Mouse (Mus musculus): ENCODE measurements around the gene Mrpl1. TPM values are rescaled to one million over a fixed set of nuclear protein-coding genes. Genes with fewer than 3 reads are reported as not detected.

The Mrpl1 gene
- total RNA-seq, 2 experiments from 2014 or later: 21.0 to 21.9 TPM

DNA sequence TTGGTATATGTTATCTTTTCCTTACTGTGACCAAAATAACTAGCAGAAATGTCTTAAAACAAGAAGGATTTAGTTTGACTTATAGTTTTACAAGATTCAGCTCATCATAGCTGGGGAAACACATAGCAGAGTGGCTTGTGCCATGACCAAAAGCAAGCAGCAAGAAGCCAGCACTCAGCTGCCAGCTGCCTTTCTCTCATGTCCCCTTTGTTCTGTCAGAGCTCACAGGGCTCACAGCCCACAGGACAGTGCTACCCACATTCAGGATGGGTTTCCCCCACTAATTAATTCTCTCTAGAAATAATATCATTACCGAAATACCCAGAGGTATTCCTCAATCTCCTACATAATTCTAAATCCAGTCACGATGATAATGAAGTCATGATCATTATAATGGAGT, 1.8 kb upstream of the Mrpl1 start:
- no peak for DNase-seq

DNA sequence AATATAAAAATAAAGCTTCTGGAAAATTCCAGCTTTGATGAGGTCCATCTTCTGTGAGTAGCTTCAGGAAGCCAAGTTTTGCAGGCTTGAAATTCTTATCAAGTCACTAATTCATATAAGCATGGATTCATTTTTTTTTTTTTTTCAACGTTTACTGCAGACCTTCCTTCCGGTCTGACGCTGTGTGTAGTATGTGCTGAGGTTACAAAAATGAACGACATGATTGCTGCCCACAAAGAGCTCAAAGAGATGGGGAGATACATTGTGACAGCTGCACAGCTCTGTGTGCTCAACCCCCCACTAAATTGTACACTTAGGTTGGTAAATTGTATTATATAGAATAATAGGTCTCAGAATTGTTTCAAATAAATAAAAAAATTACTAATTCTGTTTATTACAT, 750 bp upstream of the Mrpl1 start:
- DNase-seq: no peak

DNA sequence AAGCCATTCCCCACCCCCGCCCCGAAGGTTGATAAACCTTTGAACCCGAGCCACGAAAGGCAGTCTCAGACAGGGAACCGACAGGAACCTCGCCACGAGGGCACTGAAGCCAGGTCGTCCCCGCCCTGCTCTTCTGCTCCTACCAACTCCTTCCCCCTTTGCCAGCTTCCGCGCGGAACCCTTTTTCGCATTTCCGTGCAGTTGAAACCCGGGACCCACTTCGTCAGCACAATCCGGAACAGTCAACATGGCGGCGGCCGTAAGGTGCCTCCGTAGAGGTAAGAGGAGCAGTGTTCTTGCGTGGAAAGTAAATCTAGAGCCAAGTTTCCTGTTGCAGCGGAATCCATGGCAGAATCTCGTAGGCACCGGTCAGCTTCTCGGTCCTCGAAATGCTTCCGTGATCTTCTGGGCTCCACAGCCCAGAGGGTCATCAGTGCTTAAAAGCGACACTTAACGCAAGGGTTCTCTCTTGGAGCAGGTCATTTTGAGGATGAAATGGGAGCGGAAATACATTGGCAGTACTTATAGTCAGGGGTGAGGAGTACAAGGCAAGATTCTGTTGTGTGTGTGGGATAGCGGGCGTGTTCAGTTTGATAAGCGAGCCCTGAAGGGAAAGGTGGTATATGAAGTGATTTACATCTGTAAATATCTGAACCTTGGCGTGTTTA, 757 bp downstream of the Mrpl1 start:
- peak; percentile 87 for DNase-seq

DNA sequence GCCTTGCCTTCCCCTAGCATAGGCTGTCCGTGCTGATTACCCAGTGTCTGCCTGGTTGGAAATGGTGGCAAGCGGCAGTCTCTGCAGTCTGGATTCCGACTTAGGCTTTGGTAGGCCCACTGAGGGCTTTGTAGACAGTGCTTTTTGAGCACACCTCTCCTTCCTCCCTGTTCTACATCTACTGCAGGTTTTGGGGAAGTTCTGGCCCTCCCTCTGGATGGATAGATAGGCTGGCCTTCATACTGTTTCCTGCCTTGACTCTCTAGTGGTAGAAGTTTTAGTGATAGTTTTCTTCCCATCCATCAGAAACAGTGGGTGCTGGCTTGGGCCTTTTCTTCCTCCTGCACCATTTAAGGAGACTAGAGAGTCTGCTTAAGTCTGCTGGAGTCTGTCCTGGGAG, 9.4 kb downstream of the Mrpl1 start:
- DNase-seq: no peak

DNA sequence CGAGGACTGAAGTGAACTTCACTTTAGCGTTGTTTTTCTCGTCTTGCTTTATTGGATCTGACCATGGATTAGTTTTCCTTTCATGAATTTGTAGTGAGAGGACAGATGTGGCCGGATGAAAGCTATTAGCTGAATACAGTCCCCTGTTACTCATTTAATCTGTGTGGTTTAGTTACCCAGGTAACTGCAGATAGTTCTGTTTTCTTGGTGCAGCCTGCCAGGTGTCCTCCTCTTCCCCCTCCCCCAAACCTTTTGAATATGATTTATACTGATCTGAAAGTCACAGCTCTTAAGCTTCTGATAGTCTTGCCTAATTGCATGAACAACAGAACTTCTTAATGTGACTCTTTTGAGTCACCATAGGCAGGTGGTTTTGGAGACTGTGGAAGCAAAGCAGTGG, 10.2 kb downstream of the Mrpl1 start:
- no peak for DNase-seq

DNA sequence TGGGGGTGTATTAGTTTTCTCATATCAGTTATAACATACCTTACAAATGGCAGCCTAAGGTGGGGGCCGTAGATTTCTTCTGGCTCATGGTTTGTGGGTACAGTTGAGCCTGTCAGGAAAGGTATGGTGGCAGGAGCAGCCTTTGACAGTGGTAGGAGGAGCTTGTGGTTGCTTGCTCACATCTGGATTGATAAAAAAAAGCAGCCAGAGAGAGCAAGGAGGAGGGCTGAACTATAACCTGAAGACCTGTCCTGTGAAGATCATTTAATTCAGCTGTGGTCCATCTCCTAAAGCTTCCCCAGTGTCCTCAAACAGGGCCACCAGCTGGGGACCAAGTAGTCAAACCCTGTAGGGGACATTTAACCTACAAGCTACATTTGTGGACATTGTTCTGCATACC, 12.0 kb downstream of the Mrpl1 start:
- no peak for DNase-seq

DNA sequence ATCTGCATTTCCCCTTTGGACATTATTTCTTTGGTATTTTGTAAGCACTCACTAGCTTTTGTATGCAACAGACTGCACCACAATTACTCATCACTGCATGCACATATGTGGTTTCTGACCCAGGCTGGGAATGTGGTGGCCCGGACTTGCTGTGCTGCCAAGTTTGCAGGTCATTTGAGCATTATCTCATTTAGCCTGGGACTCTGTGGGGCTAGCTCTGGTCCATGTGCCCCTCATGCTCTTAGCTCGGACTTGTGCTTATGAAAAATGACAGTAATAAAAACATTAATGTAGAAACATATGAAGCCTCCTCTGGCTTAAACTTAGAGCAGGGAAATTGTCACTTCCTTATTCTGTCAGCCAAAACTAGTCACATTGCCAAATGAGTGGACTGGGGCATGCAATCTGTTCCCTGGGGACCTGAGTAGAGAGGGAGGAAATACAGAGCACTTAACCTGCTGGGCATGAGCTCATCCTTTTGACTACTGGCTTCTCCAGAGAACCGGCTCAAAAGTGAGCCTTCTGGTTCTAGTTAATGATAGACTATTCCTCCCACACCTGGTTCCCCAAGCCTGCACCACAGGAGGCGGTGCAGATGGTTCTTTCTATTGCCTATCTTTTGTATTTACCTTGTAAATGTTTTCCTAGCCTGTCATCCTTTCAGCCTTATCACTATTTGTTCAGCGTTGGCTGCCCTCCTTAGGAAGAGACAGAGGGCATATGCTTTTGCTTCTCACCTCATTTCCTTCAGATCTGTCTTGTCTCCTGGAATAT, 12.7 kb downstream of the Mrpl1 start:
- no peak for DNase-seq

DNA sequence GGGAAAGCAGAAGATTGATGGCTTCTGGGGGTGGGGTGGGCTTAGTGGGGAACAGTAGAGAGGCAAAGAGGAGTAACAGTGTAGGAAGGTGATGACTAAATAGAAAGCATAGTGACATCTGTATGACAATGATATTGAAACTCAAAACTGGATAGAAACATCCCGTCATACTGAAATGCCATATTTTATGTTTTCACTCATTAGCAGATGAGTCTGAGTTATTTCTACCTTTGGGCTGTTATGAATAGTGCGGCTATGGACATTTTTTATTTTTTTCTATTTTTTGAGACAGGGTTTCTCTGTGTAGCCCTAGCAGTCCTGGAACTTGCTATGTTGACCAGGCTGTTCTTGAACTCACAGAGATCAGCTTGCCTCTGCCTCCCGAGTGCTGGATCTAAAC, 13.7 kb downstream of the Mrpl1 start:
- DNase-seq: no peak

DNA sequence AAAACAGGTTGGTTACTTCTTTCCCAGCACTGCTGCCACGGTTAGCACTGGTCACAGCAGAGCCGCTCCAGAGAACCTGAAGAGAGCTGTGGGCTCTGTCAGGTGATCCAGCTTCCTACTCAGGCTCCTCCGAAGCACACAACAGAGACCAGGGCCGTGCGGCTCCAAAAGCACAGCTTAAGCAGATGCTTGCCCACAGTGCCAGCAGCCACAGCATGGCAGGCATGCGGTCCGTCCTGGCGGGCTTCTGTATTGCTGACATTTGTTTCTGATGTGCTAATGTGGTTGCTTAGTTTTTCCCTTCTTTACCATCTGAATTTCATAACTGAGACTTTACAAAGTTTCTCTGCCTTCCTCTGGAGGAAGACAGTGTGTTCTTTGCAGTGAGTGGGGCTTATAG, 17.2 kb downstream of the Mrpl1 start:
- DNase-seq: no peak

DNA sequence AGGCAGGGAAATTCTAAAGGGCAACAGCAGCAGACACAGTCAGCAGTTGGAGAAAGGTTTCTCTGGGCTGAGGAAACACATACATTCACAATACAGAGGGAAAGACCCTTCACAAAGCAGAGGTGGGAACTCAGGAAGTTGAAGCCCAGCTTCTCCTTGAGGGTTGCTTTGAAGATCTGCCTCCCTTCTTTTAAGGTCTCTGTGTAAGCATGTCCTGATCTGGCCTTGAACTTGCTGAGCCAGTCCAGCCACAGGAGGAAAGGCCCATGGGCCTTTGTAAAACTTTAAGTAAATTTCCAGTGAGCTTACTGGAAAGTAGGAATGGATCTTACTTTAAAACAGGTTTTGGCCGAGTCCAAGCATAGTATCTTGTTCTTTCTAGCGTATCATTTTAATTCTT, 19.7 kb downstream of the Mrpl1 start:
- DNase-seq: no peak

DNA sequence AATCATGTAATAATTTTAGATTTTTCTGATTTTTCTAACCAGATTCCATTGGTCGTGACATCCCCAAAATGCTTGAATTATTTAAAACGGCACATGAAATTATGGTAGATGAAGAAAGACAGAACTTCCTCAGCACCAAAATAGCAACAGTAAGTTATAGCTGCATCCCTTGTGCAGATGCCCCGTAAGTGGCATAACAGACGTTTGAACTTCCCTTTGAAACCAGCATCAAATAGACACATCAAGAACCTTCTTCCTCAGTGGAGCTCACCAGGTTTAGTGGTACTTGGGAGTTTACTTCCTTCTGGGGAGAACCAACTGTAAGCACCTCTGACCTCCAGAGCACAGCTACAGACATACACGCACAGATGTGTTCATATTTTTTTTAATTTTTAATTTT, 29.5 kb downstream of the Mrpl1 start:
- no peak for DNase-seq

DNA sequence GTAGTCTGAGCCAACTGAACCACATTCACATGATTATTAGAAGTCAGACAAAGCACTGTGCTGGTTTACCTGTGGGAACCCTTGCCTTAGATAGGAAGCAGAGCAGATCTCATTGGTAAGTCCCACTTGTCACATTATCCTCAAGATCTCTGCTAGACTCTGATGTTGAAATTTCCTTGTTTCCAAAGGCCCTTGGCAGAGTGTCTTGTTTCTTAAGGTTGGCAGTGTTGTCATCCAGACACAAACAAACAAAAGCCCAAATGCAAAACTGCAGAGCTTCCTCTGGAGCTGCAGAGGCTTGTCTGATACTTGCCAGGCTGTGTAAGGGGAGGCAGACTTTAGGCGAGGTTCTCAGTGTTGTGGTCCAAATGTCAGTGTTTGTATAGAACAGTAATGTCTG, 31.6 kb downstream of the Mrpl1 start:
- no peak for DNase-seq

DNA sequence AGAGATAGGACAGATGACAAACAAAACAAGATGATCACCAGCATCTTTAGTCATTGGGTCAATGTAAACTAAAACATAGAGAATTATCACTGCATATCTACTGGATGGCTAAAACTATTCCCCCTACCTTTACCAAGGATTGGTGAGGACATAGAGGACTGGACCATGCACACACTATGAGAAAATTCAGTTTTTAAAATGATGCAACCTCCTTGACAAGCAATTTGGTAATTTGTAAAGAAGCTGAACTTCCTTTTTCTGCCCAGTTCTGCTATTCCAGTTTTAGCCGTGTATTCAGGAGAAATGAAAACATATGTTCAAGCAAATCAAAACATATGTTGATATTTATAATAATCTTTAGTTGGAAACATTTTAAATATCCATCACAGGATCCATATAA, 35.2 kb downstream of the Mrpl1 start:
- no peak for DNase-seq

DNA sequence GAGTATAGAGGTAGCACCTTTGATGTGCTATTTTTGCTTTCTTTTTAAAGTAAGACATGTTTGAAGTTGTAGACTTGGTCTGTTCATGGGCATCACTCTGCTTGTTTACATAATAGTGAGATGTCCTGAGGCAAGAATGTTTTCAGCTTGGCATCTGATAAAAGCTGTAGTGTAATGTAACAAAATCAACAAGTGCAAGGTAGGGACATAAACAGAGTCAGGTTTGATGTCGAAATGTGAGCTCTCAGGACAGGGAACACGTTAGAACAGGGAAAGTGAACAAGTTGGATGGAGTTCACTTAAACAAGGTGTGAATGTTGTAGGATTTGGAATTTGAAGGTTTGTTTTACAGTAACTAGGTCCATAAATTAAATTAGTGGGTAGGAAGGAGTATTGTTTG, 44.7 kb downstream of the Mrpl1 start:
- no peak for DNase-seq

DNA sequence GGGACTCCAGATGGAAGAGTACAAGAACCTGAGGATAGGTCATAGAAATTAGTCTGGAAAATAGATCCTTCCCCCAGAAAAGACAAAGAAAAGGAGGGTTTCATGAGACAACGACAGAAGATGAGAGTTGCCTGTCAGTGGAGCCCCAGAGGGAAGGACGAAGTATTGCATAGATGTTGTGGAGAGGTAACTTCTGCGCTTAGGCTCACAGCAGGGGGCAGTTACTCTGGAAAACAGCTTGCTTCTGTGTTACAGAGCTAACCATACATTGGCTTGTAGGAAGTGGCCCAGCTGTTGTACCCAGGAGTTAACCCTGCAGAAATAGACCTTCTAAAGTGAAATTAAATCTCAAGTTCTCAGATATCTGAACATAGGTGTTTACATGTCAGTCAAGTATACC, 45.9 kb downstream of the Mrpl1 start:
- DNase-seq: no peak

DNA sequence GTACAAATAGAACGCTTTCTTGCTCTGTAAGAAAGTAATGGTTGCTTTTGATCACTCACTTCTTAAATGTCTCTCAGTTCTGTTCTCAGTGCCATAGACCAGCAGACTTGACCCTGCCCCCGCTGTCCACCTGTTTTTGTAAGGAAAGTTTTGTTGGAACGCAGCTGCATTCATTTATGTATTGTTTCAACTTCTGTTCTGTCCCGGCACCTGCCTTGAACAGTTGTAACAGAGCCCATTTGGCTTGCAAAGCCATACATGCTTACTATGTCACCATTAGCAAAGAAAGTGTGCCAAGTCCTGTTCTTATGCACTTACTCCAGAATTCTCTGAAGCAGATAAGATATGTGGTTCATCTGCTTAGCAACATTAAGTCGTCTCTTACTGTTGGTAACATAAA, 48.9 kb downstream of the Mrpl1 start:
- DNase-seq: no peak

DNA sequence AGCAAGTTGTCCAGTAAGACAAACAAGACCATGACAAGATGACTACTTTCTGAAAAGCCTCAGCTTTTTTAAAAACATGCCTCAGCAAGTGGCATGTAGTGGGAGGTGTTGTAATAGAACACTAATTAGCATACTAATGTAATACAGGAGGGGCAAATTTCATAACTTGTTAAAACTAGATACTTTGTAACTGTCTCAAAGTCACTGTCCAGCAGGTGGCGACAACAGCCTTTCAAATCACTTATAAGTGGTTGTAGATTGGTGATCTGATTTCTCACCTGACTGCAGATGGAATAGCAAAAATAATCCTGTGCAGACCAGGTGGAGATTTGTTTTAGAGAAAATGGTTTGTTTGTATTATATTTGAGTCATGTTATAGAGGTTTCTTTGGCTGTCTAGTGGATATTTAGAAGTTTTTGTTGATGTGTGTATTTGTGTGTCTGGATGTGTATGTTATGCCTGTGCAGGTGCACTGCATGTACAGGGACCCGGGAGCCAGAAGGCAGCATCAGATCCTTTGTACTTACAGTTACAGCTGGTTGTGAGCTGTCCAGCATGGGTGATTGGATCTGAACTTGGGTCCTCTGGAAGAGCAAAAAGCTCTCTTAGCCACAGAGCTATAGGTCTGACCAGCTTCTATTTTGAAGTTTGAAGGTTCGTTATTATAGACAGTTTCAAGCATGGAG, 57.9 kb downstream of the Mrpl1 start:
- peak; percentile 71 for DNase-seq

DNA sequence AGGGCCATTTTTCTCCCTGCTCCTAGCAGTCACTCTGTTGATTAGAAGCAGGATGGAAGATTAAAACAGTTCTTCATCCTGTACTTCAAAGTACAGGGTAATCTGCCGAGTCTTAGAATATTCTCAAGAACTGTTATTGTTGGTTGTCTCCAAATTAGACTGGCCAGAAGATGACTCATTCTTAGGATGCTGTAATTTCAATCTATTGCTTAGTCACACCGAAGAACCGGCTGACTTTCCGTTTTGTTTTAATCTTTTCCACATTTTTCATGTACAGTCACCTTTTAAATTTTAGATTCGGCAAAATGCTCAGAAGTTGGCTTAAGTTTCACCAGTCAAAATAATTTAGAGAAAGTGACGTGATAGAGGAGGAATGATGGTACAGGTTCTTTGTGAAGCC, 61.8 kb downstream of the Mrpl1 start:
- no peak for DNase-seq

DNA sequence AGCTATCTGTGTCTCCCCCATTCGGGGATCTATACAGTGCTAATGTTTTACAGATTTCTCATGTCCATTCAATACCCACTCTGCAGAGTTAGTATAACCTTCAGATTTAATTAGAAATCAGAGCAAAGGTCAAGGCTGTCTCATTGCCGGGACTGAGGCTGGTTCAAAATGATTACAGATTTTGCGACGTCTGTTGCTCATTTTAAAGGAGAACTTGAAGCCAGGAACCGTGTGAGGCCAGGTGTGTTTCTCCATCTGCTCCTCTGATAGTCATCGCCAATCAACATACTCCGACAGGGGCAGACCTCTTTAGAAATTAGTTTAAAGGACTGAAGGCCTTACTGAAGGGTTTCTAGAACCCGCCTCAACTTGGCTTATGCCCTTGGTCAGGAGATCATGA, 96.5 kb downstream of the Mrpl1 start:
- no peak for DNase-seq

DNA sequence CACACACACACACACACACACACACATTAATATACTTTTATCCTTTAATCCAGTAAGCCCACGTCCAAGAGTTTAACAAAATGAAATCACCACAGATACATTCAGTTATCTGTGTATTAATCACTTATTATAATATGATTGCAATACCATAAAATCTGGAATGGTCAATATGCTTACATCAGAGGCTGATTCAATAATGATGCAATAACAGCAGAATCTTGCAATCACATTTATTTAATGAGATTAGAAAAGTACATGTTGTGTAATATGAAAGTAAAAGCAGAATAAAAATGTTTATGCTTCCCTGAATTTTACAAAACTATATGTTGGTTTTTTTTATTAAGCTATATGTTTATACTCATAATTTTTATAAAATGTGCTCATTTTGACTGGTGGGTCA, 97.0 kb downstream of the Mrpl1 start:
- DNase-seq: no peak

DNA sequence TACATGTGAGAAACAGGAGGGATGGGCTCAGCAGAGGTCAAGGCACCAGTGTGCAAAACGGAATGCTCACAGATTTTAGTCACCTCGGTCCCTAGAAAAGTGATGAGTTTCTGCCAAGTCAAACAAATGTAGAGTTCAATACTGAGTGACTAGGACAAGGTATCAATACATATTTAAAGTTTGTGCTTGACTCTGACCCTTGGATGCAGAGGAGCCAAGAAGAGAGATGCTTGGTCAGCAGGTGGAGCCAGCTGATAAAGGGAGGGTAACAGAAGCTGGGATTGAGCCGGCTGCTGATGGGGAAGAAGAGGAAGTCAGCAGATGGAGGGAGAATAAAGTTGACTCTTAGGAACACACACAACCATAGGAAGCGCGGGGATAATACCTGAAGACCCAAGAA, 97.5 kb downstream of the Mrpl1 start:
- DNase-seq: no peak

DNA sequence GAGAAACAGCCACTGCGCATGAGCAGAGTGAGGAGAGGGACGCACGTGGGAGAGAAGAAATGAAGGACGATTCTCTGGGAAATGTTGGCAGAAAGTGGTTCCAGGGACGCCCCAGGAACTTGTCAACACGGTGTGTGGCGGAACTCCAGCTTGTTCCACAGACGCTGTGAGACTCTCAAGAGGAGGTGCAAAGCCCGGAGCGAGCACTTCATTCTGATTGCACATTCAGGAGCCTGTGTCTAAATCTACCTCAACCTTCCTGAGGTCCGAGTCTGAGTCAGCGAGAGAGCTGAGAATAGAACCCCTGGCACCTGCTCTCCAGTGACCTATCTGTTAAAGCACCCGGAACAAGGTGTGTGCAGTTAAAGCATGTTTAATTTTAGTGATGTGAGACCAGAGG, 98.8 kb downstream of the Mrpl1 start:
- DNase-seq: no peak

DNA sequence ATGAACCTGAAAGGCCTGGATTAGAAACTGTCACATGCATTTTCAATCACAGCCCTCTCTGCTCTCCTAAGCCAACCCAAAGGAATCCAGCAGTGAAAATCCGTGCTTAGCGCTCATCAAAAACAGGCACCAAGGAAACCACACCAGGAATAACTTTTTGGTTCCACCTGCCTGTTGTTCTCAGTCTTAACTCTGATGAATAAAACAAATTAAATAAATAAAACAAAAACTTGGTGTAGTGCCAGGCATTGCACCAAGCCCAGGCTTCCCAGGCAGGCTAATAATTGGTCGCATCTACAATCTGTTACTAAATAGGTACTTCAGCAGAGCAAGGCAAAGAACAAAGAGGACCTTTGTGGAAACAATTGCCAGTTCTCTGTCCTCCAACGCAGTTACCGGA, 99.4 kb downstream of the Mrpl1 start:
- DNase-seq: no peak

DNA sequence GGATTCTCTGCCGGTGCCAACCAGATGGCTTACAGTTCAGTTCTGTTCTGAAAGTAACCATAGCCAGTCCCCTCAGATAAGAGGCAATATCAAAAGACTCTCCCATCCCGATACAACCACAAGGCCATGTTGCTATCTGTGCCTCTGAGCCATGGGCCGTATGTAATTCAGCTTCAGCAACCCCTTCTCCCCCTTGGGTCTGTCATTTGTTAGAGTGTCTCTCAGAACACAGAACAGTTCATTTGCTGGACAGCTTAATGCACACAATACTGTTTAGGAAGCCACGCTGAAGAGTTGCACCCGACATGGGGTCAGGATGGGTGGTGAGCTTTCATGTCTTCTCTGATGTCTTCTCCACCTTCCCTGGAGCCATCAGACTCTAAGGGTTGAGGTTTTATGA, 100.3 kb downstream of the Mrpl1 start:
- no peak for DNase-seq
